Mouse (Mus musculus) kidney, postnatal 14 days (tissue): ENCODE measurements around the gene Rsph6a.
"Not testable (repeated sequence)": the region's sequence is repeated elsewhere in the genome, so short reads cannot be mapped to it uniquely, and the experiment has no call there.

Experiments
- DNase-seq: peaks from one replicate; pipeline ENCODE4 v3.0.0; 2022; ENCODE audit warnings: mixed read lengths

Rsph6a gene

DNA sequence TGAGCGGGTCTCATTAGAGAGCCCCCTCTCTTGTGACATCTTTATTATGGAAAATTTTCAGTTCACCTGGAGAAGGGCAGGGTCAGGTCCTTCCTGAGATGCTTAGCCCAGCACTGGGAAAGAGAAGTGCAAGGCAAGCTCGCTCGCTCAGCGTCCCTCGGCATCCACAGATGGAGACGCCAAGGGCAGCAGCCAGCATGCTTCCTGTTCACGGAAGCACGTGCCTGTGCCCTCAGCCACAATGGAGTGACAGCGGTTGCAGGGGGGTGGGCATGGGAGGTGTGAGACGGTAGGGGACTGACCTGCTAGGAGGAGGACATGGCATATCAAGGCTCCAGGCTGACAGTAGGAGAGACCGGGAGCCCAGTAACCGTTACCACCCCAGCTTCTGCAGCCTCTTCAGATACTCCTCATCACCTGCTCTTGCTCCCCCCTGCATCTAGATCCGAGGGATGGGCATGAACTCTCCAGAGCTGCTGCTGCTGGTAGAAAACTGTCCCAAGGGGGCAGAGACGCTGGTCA lies 6.4 kb upstream of the Rsph6a start:
- DNase-seq: no peak

DNA sequence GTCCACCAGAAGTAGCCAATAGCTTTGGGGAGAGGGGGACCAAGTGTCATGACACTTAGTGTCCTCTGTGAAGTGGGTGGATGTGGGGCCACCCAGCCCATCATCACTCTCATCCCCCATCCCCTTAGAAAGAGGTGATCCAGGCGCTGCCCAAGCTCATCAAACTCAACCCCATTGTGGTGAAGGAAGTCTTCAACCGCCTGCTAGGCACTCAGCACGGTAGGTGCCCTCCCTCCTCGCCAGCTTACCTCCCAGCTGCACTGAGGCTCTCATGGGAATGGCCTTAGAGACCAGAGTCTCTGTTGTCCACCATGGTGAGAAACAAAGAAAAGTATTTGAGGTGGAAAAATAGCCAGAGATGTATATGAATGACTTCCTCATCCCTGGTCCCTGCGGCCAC lies 5.2 kb upstream of the Rsph6a start:
- DNase-seq: no peak

DNA sequence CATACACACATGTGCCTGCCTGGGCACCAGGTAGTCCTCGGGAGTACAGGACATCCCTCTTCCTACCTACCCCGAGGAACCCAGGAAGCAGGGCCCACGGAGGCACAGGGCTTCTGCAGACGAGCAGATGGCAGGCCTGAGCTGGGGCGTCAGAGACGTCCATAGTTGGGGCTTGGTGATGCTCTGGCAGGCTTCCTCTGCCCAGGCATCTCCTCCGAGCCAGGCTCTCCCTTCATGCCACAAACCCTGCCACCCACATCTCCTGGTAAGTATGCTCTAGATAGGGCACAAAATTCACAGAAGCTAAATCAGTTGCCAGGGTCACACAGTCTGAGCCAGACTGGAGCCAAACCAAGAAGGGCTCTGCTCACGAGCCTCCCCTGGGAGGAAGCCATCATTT lies 4.3 kb upstream of the Rsph6a start:
- no peak for DNase-seq

DNA sequence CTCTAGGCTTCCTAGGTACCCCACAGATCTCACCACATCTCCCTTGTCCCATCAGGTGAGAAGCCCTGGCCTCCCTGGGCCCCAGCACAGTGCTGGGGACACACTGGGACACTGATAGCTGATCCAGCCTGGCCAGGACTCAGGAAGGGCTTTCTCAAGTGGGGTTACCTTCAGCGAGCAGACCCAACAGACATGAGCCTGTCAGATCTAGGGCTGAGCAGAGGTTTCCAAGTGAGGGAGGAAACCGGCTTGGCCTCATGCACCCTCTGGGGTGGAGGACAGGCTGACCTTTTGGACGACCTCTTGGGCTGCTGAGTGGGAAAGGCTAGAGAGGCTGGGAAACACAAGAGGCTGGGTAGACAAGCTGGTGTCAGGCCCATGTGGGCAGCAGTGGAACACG lies 3.3 kb upstream of the Rsph6a start:
- no peak for DNase-seq

DNA sequence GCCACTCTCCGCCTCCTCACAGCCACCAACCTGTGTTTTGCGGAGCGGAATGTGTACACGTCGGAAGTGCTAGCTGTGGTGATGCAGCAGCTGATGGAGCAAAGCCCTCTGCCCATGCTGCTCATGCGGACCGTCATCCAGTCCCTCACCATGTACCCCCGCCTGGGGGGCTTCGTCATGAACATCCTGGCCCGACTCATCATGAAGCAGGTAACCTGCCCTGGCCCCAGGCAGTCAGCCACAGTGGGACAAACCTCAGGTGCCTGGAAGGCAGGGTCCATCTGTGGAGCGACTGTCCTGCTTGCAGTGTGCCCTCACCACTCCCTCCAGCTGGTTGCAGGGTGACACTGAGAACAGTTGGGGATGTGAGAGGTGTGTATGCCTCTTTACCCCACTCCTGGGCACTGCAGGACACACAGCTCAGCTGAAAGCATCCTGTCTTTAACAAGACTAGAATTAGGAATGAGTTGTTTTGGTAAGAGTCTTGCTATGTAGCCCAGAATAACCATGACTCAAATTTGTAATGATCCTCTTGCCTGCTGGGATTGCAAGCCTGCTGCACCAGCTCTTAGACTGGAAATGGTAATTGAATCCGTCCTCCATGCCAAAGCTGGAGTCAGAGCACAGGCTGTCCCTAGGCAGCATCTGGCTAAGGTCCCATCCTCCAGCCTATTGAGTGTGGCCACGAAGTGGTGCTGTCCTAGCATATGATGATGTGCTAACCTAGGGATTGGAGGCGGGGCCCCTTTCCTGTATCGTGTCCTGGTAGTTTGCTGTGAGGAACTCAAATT lies 1.9 kb upstream of the Rsph6a start:
- no peak for DNase-seq

DNA sequence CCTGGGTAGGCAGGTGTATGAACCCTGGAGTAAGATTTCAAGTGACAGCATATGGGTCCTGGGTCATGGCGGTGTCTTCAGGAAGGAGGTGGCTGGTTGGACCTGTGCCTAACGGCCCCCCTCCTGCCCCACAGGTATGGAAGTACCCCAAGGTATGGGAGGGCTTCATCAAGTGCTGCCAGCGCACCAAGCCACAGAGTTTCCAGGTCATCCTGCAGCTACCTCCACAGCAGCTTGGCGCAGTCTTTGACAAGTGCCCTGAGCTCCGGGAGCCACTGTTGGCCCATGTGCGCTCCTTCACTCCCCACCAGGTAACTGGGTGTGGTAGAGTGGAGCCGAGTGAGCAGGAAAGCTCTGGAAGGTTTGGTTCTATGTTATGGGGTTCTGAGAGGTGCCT lies 1.4 kb upstream of the Rsph6a start:
- DNase-seq: no peak

DNA sequence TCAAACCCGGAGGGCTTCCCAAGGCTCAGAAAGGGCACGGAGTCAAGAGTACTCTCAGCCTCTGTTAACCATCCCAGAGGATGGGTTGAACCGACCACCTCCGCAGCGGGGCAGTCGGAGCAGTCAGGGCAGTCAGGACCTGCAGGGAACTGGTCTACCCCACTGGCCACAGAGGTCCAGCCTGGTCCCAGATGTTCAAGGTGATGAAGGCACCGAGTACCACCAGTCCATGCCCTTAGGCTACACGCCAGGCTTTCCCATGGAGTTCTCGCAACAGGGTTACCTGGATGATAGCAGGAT lies 237 bp downstream of the Rsph6a start:
- no peak for DNase-seq

DNA sequence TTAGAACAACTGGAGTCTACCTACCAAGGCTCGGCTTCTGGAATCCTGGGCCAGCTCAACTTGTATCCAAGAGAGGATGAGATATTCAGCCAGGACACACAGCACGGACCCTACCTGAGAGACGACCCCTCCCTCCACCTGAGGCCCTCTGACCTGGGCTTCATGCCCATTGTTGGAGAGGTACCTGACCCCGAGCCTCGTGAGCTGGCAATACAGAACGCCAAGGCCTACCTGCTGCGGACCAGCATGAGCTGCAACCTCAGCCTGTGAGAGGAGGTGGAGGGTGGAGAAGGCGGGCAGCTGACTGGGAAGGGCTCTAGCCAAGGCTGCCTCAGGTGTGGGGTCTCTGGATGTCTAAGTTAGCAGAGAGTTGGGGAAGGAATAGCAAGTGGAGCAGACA lies 618 bp downstream of the Rsph6a start:
- DNase-seq: no peak

DNA sequence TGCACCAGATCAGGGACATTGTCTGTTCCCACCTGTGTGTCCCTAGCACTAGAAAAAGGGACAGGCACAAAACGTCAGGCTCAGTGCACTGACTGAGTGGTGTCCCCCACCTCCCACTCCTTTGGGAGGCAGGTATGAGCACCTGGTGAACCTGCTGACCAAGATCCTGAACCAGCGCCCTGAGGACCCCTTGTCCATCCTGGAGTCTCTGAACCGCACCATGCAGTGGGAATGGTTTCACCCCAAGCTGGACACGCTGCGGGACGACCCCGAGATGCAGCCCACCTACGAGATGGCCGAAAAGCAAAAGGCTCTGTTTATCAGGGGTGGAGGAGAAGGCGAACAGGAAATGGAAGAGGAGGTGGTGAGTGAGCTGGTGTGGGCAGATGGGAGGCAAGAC lies 2.9 kb downstream of the Rsph6a start:
- no peak for DNase-seq

DNA sequence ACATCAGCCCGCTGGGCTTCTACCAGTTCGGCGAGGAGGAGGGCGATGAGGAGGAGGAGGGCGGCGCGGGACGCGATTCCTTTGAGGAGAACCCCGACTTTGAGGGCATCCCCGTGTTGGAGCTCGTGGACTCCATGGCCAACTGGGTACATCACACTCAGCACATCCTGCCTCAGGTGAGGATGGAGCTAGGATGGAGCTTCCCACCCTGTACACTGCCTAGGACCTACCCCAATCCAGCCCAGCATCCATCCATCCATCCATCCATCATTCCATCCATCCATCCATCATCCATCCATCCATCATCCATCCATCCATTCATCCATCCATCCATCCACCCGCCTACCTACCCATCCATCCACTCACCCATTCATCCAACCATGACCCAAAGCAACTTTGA lies 11.4 kb downstream of the Rsph6a start:
- DNase-seq: no peak

DNA sequence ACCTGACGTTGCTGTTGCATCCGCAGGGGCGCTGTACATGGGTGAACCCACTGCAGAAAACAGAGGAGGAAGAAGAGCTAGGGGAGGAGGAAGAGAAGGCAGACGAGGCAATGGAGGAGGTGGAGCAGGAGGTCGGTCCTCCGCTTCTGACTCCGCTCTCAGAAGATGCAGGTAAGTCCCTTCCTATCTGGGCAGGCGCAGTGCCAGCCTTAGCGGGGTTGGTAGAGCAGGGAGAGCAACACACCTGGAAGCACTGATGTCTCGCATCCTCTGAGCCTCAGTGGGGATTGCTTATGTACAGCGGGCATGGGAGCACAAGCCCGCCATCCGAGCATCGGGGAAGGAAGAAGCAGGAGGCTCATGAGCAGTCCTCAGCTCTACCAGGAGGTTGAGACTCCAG lies 12.6 kb downstream of the Rsph6a start:
- DNase-seq: no peak

DNA sequence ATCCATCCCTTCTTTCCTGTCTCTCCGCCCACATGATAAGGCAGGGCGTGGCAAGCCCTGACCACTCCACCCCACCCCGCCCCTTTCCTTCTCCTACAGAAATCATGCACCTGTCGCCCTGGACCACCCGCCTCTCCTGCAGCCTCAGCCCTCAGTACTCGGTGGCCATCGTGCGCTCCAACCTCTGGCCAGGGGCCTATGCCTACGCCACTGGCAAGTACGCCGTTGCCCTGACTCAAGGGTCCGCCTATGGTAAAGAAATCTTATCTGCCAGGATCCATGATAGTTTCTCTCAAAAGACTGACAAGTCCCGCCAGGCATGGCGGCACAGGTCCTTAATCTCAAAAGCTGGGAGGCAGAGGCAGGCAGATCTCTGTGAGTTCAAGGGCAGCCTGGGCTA lies 13.4 kb downstream of the Rsph6a start:
- DNase-seq: no peak

DNA sequence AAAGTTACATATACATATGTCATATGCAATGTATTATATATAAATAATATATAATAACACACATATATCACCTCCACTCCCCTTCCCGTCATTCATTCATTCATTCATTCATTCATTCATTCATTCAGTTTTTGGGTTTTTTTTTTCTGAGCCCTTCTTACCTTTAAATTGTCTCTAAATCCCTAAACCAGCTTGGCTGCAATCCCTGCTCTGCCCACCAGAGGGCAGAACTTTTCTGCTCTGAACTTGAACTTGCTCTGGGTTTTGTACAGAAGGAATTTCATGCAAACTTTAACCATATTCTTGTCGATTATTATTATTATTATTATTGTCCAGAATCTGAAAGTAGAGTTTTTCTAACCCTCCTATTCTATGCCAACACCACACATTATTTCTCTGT lies 14.2 kb downstream of the Rsph6a start:
- peak; percentile 78 for DNase-seq

DNA sequence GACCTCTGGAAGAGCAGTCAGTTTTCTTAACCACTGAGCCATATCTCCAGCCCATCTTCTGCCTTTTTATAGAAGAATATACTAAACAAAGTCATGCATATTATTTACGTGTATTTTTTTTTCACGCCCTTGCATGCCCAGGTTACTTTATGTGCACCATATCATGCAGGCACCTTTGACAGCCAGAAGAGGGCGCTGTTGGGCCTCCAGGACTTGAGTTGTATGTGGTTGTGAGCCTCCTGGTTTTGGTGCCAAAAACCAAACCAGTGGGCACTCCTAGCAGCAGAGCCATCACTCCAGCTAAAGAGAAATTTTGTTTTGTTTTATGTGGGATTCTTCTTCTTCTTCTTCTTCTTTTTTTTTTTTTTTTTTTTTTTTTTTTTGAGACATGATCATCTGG lies 15.0 kb downstream of the Rsph6a start:
- no peak for DNase-seq

DNA sequence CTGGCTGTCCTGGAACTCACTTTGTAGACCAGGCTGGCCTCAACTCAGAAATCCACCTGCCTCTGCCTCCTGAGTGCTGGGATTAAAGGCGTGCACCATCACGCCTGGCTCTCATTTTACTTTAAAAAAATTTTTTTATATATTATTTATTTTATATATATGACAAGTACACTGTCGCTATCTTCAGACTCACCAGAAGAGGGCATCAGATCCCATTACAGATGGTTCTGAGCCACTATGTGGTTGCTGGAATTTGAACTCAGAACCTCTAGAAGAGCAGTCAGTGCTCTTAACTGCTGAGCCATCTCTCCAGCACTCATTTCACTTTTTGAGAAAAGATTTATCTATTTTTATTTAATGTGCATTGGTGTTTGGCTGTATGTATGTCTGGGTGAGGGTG lies 16.5 kb downstream of the Rsph6a start:
- not testable (repeated sequence) for DNase-seq

DNA sequence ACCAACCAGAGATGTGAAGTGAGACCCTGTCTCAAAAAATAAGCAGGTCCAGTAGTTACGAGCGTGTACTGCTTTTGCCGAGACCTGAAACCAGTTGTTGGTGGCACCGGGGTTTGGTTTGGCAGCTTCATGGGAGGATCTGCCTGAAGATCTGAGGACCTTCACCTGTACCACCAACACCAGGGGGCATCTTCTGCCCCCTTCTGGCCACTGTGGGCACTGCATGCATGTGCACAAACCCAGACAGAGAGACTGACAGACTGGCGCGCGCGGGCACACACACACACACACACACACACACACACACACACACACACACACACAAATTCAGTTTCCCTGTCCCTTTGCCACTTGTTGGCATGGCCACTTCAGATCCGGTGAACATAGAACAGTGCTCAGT lies 19.0 kb downstream of the Rsph6a start:
- no peak for DNase-seq

DNA sequence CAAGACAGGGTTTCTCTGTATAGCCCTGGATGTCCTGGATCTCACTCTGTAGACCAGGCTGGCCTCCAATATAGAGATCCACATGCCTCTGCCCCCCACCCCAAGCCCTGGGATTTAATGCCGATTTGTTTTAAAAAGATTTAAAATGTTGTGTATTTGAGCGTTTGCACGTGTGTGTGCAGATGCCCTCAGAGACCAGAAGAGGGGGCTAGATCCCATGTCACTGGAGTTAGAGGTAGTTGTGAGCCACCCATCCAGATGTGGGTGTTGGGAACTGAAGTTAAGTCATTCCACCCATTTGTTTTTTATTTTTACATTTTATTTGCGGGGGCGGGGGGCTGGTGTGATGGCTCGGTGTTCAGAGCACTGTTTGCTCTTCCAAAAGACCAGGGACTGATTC lies 20.0 kb downstream of the Rsph6a start:
- no peak for DNase-seq

DNA sequence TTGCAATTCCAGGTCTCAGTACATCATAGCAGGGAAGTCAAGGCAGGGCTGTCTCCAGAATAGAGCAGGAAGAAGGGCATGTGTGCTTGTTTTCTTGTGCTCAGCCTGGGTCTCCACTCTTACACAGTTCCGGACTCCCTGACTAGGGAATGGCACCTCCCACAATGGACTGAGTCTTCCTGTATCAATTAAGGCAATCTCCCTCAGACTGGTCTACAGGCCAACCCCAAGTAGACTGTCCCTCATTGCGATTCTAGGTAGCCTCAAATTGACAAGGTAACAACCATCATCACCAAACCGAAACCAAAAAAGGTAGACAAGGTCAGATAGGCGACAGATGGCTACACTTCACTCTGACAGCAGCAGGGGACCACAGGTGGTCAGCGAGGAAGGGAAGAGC lies 20.7 kb downstream of the Rsph6a start:
- no peak for DNase-seq

DNA sequence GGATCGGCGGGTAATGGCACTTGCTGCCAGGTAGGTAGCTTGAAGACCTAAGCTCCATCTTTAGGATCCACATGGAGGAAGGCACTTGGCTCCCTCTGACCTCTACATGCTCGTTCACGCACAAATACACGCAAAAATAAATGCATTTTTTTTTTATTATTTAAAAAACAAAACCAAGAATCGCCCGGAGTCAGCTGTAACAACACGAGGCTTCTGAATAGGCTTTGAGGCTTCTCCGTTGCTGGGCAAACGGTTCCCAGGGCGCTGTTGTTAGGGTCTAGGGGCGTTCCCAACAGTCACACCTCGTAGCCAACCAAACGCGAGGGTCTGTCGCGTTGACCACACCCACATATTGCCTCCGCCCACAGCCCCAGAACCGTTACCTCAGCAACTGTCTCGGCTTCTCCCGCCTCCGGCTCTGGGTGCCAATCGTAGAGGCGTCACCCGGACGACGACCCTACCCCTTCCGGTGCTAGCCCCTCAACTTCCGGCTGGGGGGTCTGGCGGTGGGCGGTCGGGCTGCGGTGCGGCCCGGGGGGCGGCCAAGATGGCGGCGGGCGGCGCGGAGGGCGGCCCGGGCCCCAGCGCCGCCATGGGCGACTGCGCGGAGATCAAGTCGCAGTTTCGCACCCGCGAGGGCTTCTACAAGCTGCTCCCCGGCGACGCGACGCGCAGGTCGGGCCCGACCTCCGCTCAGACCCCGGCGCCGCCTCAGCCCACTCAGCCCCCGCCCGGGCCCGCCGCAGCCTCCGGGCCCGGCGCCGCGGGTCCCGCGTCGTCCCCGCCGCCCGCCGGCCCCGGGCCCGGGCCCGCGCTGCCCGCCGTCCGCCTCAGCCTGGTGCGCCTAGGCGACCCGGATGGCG lies 21.5 kb downstream of the Rsph6a start, which contains the start of gene Dmwd:
Dmwd (plus strand) TSS at position 505 of the 863 bp plus-strand sequence.
- DNase-seq: peak; percentile 98

DNA sequence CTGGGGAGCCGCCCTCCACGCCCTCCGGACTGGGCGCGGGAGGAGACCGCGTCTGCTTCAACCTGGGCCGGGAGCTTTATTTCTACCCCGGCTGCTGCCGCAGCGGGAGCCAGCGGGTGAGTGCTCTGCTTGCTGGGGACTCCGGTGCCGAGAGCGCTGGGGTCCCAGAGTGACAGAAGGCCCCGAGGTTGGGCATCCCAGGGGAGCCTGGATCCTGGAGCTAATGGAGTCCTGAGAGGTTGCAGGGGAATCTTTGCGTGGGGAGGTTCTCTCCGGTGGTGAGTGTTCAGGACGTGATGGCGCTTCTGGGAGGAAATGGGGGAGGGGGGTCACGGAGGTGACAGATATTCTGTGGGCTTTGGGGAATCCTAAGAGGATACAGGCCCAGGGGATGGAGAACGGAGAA lies 22.1 kb downstream of the Rsph6a start:
- DNase-seq: peak; percentile 37

DNA sequence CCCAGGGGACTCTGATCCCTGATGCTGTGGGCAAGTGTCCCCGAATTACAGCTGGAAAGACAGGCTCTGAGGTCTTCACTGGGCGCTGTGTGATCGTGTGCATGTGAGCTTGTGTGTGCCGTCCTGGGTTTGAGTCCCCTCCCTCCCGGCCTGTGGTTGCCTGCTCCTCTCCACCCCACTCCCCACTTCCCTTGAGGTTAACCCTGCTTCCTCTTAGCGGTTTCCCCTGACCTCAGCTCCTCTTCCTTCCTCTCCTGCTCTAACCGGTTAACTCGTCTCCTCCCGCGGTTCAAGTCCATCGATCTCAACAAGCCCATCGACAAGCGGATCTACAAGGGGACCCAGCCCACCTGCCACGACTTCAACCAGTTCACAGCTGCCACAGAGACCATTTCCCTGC lies 23.3 kb downstream of the Rsph6a start:
- DNase-seq: peak; percentile 39

DNA sequence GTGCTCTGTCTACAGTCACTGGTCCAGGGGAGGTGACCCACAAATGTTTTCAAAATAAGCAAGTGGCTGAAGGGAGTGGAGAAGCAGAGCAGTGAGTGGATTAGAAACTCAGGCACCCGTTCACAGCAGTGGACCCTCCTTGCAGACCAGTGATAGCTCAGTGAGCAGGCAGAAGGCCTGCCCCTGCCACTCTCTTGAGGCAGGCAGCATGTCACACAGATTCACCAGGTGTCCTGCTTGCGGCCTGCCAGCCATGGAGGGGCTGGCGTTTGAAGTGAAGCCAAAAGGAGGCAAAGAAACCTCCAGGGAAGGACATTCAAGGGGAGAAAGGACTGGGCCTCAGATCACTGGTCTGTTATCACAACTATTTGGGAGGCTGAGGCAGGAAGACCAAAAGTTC lies 24.2 kb downstream of the Rsph6a start:
- no peak for DNase-seq

DNA sequence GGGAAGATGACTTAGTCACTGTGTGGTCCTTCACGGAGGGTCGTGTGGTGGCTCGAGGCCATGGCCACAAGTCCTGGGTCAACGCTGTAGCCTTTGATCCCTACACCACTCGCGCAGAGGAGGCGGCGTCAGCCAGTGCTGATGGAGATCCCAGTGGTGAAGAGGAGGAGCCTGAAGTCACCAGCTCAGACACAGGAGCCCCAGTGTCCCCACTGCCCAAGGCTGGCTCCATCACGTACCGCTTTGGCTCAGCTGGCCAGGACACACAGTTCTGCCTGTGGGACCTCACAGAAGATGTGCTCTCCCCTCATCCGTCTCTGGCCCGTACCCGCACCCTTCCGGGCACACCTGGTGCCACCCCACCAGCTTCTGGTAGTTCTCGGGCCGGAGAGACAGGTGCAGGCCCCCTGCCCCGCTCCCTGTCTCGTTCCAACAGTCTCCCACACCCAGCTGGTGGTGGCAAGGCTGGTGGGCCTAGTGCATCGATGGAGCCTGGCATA lies 26.0 kb downstream of the Rsph6a start:
- no peak for DNase-seq

DNA sequence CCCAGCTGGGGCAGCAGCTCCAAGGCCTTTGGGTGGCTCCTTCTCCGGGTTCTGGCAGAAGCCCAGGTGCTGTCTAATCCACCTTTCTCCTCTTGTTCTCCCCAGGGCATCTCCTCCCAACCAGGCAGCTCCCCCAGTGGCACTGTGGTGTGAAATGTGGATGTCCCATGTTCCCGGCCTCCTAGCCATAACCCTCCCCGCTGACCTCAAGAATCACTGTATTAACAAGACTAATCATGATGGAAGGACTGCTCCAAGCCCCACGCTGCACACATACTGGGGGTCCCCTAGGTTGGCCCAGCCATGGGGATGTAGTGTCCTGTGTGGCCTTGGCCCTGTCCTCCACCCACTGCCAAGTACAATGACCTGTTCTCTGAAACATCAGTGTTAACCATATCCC lies 27.7 kb downstream of the Rsph6a start:
- DNase-seq: no peak
